Mouse (Mus musculus) ES-E14 (cell line): ENCODE data around the gene Mrpl54. TPM values are rescaled to one million over a fixed set of nuclear protein-coding genes. Genes with fewer than 3 reads are reported as not detected.

Source experiments
- DNase-seq: peaks from one replicate; pipeline ENCODE4 v3.0.0-alpha.2; 2013; ENCODE audit warnings: low read depth, low spot score
- H3K27ac ChIP-seq: 2 replicates; pipeline ENCODE4 v1.5.1; 2012; ENCODE audit warnings: low read depth, mild to moderate bottlenecking, low read length, moderate library complexity, mixed read lengths; ENCODE audit not compliant: poor library complexity, insufficient read depth, severe bottlenecking
- H3K36me3 ChIP-seq: 2 replicates; pipeline ENCODE4 v1.6.1; 2012; ENCODE audit warnings: mild to moderate bottlenecking, low read length, moderate library complexity, mixed read lengths; ENCODE audit not compliant: control insufficient read depth, poor library complexity, insufficient read depth, severe bottlenecking
- H3K4me1 ChIP-seq, 2 experiments: fragments of 150-350 bp in 1 of 2; sonication (generic) in 1 of 2; 2 replicates each; pipeline ENCODE4 v1.6.1; 2012; ENCODE audit warnings: low read length in 2 of 2, mild to moderate bottlenecking in 1 of 2, mixed read lengths in 1 of 2; ENCODE audit not compliant: control insufficient read depth in 2 of 2, insufficient read depth in 2 of 2, poor library complexity in 1 of 2
- H3K4me3 ChIP-seq, 2 experiments: fragments of 150-350 bp in 1 of 2; sonication (generic) in 1 of 2; 2 replicates each; pipeline ENCODE4 v1.5.1; 2012; ENCODE audit warnings: low read length in 2 of 2, low read depth in 1 of 2, mild to moderate bottlenecking in 1 of 2, mixed read lengths in 1 of 2; ENCODE audit not compliant: insufficient read depth in 1 of 2, poor library complexity in 1 of 2, severe bottlenecking in 1 of 2
- H3K9ac ChIP-seq: 2 replicates; pipeline ENCODE4 v1.6.1; 2012; ENCODE audit warnings: low read depth, mild to moderate bottlenecking, low read length, mixed read lengths; ENCODE audit not compliant: poor library complexity, insufficient read depth, severe bottlenecking
- H3K9me3 ChIP-seq: fragments of 150-350 bp; sonication (generic); 2 replicates; pipeline ENCODE4 v1.6.1; 2012; ENCODE audit warnings: low read depth, mild to moderate bottlenecking, low read length; ENCODE audit not compliant: control insufficient read depth, insufficient read depth
- CHD2 ChIP-seq: IDR thresholded peaks from 2 replicates; pipeline ENCODE4 v1.6.1; 2014; ENCODE audit warnings: mild to moderate bottlenecking, low read depth, low read length, inconsistent platforms
- HCFC1 ChIP-seq: IDR thresholded peaks from 2 replicates; pipeline ENCODE4 v1.6.1; 2012; ENCODE audit warnings: low read length, inconsistent platforms, borderline replicate concordance; ENCODE audit not compliant: insufficient read depth
- MAFK ChIP-seq: IDR thresholded peaks from 2 replicates; pipeline ENCODE4 v1.6.1; 2014; ENCODE audit warnings: mild to moderate bottlenecking, low read depth, low read length, inconsistent platforms; ENCODE audit not compliant: insufficient read depth
- ZC3H11A ChIP-seq: IDR thresholded peaks from 2 replicates; pipeline ENCODE4 v1.6.1; 2012; ENCODE audit warnings: low read depth, mild to moderate bottlenecking, inconsistent platforms, low read length, borderline replicate concordance
- ZNF384 ChIP-seq: IDR thresholded peaks from 2 replicates; pipeline ENCODE4 v1.6.1; 2012; ENCODE audit warnings: low read depth, low read length, inconsistent platforms
- in situ Hi-C, 2 experiments: fragments of 600-800 bp; cut with MboI; formaldehyde crosslinking; loops; one replicate each; pipeline ENCODE4 v1.15.1; 2025; ENCODE audit warnings: low sequenced_read_pairs in 2 of 2, inconsistent platforms in 1 of 2; ENCODE audit not compliant: unreplicated experiment in 2 of 2
- total RNA-seq: library from RNA; depleted of rRNA; stranded (reverse); fragments of 300-350 nt; gene quantifications from 2 replicates; pipeline ENCODE4 v1.2.3, GENCODE M21; 2012

Mrpl54 gene
- total RNA-seq, 1 experiment: 138 TPM

DNA sequence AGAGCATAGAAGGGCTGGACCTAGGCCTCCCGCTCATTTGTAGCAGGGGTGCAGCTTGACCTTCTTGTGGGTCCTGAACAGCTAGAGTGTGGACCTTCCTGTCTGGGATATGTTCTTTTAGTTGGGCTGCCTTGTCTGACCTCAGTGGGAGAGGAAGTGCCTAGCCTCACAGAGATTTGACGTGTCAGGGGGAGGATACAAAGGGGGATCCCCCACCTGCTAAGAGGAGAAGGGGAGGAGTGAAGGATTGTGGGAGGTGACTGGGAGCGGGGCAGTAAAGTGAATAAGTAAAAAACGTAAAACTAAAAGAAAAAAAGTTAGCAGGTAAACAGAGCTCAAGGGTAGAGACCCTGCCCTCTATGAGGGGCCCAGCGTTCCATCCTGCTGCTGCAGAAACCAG, 42.8 kb upstream of the Mrpl54 start:
- Histone ChIP-seq H3K9me3 (no peaks in the 10 kb centered on the region), H3K27ac (no peak overlapping the region), H3K9ac (no peak overlapping the region), H3K36me3 (peaks cover 61% of the 10 kb centered on the region), H3K4me1 (peaks cover 0 to 5% of the 10 kb centered on the region in 2 experiments; a peak in 1 of 4 replicates), H3K4me3 (no peak overlapping the region)
- in situ Hi-C loops: no loop called here
- DNase-seq: no peak
- TF ChIP-seq ZC3H11A (no peak), HCFC1 (no peak), ZNF384 (no peak), MAFK (no peak), CHD2 (no peak)

DNA sequence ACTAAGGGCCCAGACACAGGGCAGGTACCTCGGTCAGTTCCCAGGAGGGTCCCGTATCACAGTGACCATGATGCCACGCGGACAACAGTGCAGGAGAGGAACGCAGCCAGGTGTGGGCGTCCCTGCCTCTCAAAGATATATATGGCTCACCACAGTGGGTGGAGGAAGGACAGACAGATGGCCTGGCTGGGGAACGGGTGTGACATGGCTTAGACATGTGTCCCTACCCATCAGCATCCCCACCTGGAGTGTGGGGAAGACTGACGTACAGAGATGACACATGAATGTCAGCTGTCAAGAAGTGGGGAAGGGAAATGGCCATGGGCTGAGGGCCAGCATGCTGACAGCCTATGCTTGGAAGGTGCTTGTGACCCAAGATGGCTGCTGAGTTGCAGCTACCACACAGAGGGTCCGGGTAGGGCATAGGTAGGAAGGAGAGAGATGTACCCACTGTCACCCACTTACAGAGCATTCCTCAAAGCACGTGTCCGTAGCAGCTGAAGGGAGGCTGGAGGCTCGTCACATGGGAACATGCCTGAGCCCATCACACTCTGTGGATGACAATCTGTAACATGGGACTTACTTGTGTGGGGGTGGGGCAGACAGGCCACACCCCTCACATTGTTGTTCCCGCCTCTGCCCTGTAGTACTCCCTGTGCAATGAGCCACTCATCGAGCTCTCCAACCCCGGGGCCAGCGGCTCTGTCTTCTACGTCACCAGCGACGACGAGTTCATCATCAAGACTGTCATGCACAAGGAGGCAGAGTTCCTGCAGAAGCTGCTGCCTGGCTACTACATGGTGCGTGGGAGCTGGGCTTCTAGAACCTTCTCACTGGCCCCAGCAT, 40.3 kb upstream of the Mrpl54 start:
- H3K9ac ChIP-seq: no peak overlapping the region
- no peak for DNase-seq
- TF ChIP-seq ZNF384: no peak
- no peak for TF ChIP-seq HCFC1
- no peak for TF ChIP-seq MAFK
- TF ChIP-seq CHD2: no peak
- TF ChIP-seq ZC3H11A: no peak
- no peaks in the 10 kb centered on the region for H3K9me3 ChIP-seq
- H3K4me3 ChIP-seq: no peak overlapping the region
- H3K27ac ChIP-seq: no peak overlapping the region
- H3K36me3 ChIP-seq: peaks cover 44% of the 10 kb centered on the region
- in situ Hi-C loops: no loop called here
- H3K4me1 ChIP-seq: peaks cover 0 to 15% of the 10 kb centered on the region in 2 experiments; a peak in 1 of 4 replicates

DNA sequence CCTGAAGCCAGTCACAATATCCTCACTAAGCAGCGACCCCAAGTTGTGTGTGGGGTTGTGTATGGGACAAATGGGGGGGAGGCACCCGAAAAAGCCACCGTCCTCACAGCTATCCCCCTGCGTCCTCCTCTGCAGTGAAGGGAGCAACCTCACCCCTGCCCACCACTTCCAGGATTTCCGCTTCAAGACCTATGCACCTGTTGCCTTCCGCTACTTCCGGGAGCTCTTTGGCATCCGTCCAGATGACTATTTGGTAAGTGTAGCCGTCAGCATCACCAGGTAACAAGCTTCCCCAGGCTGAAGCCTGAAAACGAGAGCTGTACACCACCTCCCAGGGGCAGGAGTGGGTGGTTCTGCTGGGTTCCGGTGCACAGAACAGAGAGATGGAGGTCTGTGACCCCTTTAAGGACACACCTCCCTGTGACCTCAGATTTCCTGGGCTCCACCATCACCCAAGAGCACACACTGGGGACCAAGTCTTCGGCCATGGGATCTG, 39.5 kb upstream of the Mrpl54 start:
- no peak overlapping the region for H3K9ac ChIP-seq
- DNase-seq: no peak
- TF ChIP-seq HCFC1 (no peak), MAFK (no peak), ZC3H11A (no peak), CHD2 (no peak), ZNF384 (no peak)
- H3K36me3 ChIP-seq: peaks cover 42% of the 10 kb centered on the region
- no peaks in the 10 kb centered on the region for H3K9me3 ChIP-seq
- H3K4me1 ChIP-seq: peaks cover 0 to 18% of the 10 kb centered on the region in 2 experiments; a peak in 1 of 4 replicates
- no peak overlapping the region for H3K4me3 ChIP-seq
- H3K27ac ChIP-seq: no peak overlapping the region
- in situ Hi-C loops: no loop called here

DNA sequence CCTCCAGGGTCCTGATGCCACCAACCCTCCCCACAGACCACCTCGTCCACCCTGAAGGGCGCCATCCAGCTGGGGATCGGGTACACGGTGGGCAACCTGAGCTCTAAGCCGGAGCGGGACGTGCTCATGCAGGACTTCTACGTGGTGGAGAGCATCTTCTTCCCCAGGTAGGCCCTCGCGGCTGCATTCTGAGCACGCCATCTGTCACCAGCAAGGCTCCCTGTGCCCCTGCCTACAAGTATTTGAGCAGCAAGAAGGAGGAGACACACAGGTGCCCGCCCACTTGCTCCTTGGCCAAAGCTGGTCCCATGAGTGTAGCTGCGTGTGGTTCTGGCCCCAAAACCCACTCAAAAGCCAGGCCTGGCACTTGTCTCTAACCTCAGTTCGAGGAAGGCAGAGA, 38.9 kb upstream of the Mrpl54 start:
- in situ Hi-C loops: no loop called here
- no peak overlapping the region for H3K27ac ChIP-seq
- peaks cover 39% of the 10 kb centered on the region for H3K36me3 ChIP-seq
- no peak for DNase-seq
- no peak overlapping the region for H3K4me3 ChIP-seq
- peaks cover 0 to 19% of the 10 kb centered on the region in 2 experiments; a peak in 1 of 4 replicates for H3K4me1 ChIP-seq
- no peak overlapping the region for H3K9ac ChIP-seq
- H3K9me3 ChIP-seq: no peaks in the 10 kb centered on the region
- no peak for TF ChIP-seq ZC3H11A
- no peak for TF ChIP-seq CHD2
- no peak for TF ChIP-seq HCFC1
- no peak for TF ChIP-seq ZNF384
- TF ChIP-seq MAFK: no peak
